Mouse (Mus musculus): ENCODE results near the gene Zdhhc18. TPM values are rescaled to one million over a fixed set of nuclear protein-coding genes. Genes with fewer than 3 reads are reported as not detected.

Gene Zdhhc18
- polyA plus RNA-seq, 1 experiment: 38.5 TPM

DNA sequence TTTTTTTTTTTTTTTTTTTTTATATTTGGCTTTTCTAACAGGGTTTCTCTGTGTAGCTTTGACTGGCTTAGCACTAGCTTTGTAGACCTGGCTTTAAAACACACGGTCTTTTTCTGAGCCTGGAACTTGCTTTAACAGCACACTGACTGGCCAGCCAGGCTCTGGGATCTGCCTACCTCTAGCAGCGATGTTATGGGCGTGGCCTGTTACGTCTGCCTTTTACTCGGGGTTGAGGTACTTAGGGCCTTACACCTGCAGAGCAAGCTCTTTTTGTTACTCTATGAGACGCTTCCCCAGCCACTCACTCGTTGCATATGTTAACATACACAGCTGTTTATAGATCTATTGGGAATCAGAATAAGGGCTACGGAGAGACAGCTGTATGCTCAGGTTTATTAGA lies 82.7 kb downstream of the Zdhhc18 start:
- no peak for DNase-seq (ENCODE audit: extremely low spot score in 1 of 2, low spot score in 1 of 2)

GRCm38 (mm10) chr4:133563123-133563571 lies 86.8 kb downstream of the Zdhhc18 start:
- DNase-seq (ENCODE audit: extremely low spot score in 1 of 2, low spot score in 1 of 2): no peak

- no peak for DNase-seq (ENCODE audit: extremely low spot score in 1 of 2, low spot score in 1 of 2)
Observed at GRCm38 (mm10) chr4:133561622-133562021, 88.3 kb downstream of the Zdhhc18 start.

GRCm38 (mm10) chr4:133559846-133560245 lies 90.1 kb downstream of the Zdhhc18 start:
- DNase-seq (ENCODE audit: extremely low spot score in 1 of 2, low spot score in 1 of 2): no peak

DNA sequence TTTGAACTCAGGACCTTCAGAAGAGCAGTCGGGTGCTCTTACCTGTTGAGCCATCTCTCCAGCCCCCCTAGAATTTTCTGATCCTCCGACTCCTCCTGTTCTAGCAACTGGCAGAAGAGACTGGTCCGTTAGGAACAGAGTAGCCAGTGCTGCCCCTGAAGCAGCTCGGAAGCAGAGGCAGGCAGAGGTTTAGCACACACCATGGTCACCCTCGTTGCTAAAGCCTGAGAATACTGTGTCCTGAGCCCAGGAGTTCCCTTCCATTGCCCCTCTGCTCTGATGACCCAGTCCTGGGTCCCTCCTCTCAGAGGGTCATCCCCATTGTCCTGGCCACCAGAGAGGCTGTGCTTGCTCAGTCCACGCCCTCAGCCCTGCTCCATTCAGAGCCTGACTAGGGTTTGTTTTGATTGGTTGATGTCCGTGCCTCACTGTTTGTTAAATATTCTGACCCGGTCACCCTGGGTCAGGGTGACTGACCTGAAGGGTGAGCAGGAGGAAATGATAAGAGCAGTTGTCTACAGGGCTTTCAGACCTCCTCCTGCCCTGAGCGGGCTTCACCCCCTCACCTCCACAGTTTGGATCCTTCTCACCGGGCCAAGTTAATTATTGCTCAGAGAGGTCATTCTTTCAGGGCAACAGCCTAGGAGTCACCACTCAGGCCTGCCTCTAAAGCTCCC lies 92.8 kb downstream of the Zdhhc18 start:
- DNase-seq (ENCODE audit: extremely low spot score in 1 of 2, low spot score in 1 of 2): no peak

Other genes starting within 250 kb of the Zdhhc18 start
- gene Tent5b, start 170.0 kb downstream of the Zdhhc18 start, polyA plus RNA-seq (2012; rRNA removed): 0.08 TPM in 2 replicates
- gene Trnp1, start 151.6 kb downstream of the Zdhhc18 start, polyA plus RNA-seq (2012; rRNA removed): 134 and 162 TPM in 2 replicates
- 0.14 and 0.50 TPM in 2 replicates for gene Kdf1, start 131.2 kb downstream of the Zdhhc18 start, polyA plus RNA-seq (2012; rRNA removed)
- gene Nudc, start 104.2 kb downstream of the Zdhhc18 start, polyA plus RNA-seq (2012; rRNA removed): 210 and 219 TPM in 2 replicates
- not detected in 2 replicates for gene Nr0b2, start 96.8 kb downstream of the Zdhhc18 start, polyA plus RNA-seq (2012; rRNA removed)
- 7.0 and 7.5 TPM in 2 replicates for gene Gpatch3, start 75.4 kb downstream of the Zdhhc18 start, polyA plus RNA-seq (2012; rRNA removed)
- 18.9 and 22.4 TPM in 2 replicates for gene Gpn2, start 65.8 kb downstream of the Zdhhc18 start, polyA plus RNA-seq (2012; rRNA removed)
- 2.5 and 2.9 TPM in 2 replicates for gene Sfn, start 48.0 kb downstream of the Zdhhc18 start, polyA plus RNA-seq (2012; rRNA removed)
- 7.5 and 8.2 TPM in 2 replicates for gene Pigv, start 22.5 kb upstream of the Zdhhc18 start, polyA plus RNA-seq (2012; rRNA removed)
- gene Arid1a, start 106.6 kb upstream of the Zdhhc18 start, polyA plus RNA-seq (2012; rRNA removed): 57.0 and 57.7 TPM in 2 replicates
- 10.8 and 12.8 TPM in 2 replicates for gene Rps6ka1, start 237.6 kb upstream of the Zdhhc18 start, polyA plus RNA-seq (2012; rRNA removed)